In genomic region chr9:65667701-65668100, GRCm38 (mm10) we compare ENCODE assay signal across 8 mouse cellular contexts. TPM values are rescaled to one million over a fixed set of nuclear protein-coding genes. Genes with fewer than 3 reads are reported as not detected.
DNase-seq lines count a peak whose midpoint lies in the region; ATAC-seq lines count a peak whose summit lies in the region.

Oaz2 (plus strand) TSS chr9:65668001.

- no peak within 1 kb of the TSS for H3K4me2 ChIP-seq in heart, embryonic 12.5 days

- no peaks in the 10 kb centered on the region; the same call in 1 of the 2 replicates for H3K36me3 ChIP-seq in heart, embryonic 12.5 days

- no peak within 1 kb of the TSS for H3K9ac ChIP-seq in heart, embryonic 12.5 days

- H3K4me3 ChIP-seq in brown adipose tissue, adult 24 weeks (ENCODE audit: insufficient read depth, low read depth, low read length), result no peak within 1 kb of the TSS
- no peak within 1 kb of the TSS for H3K4me3 ChIP-seq in heart, embryonic 12.5 days

- H3K9me3 ChIP-seq in heart, embryonic 12.5 days (replicated peaks), result no peaks in the 10 kb centered on the region

- no peaks in the 10 kb centered on the region for H3K27me3 ChIP-seq in heart, embryonic 12.5 days (replicated peaks)

- intact Hi-C loops in left cerebral cortex, postnatal 10 days (cut with DNase I), result loop anchor here (5.0 kb wide), 1 partner anchor 185 kb away; no protein-coding TSS in a partner anchor

- DNase-seq in layer of hippocampus, adult 8-10 months (ENCODE audit: low spot score in 2 of 2), result no peak
- DNase-seq in layer of hippocampus, adult 9-11 months, result no peak
- DNase-seq in left cerebral cortex, postnatal 10 days (ENCODE audit: extremely low spot score in 1 of 2, low spot score in 2 of 2), result no peak
- no peak for DNase-seq in cerebellum, adult 11 months
- DNase-seq in ovary, adult 18-20 months (ENCODE audit: low spot score), result no peak

- H3K27ac ChIP-seq in brown adipose tissue, adult 24 weeks (replicated peaks; ENCODE audit: low read depth, low read length), result no peak within 1 kb of the TSS
- no peak within 1 kb of the TSS for H3K27ac ChIP-seq in heart, embryonic 12.5 days (ENCODE audit: poor library complexity, severe bottlenecking)

- ATAC-seq in heart, embryonic 12.5 days (ENCODE audit: insufficient number of reproducible peaks, low FRiP score), result no peak
- no peak for ATAC-seq in monocyte, adult 5-6 weeks (replicated peaks; ENCODE audit: insufficient number of reproducible peaks, low FRiP score, low TSS enrichment, poor library complexity, severe bottlenecking)

- 90% methylated on average over 8 of the region's 8 CpGs for WGBS in heart, embryonic 12.5 days

- H3K4me1 ChIP-seq in brown adipose tissue, adult 24 weeks (ENCODE audit: control insufficient read depth, insufficient read depth, insufficient read length, low read length), result peaks cover 14% of the 10 kb centered on the region
- peaks cover 22% of the 10 kb centered on the region for H3K4me1 ChIP-seq in heart, embryonic 12.5 days (replicated peaks)

RNA-seq across cellular contexts. Expression of gene Oaz2, which starts in this region (rescaled TPM):
- 100 to 1,000 TPM; 188 to 226 (median 208) TPM for total RNA-seq in layer of hippocampus, adult 8-10 months (2022)
- 52.7 and 66.3 TPM in 2 replicates for polyA plus RNA-seq in brown adipose tissue, adult 24 weeks (2012; ENCODE audit: insufficient read depth, insufficient read length, missing spikeins)
- polyA plus RNA-seq in heart, embryonic 12.5 days (2016; fragmentation: Nextera tagmentation; extraction: Ambion mirVana), result 239 and 245 TPM in 2 replicates
- 100 to 1,000 TPM; 226 to 228 TPM for total RNA-seq in left cerebral cortex, postnatal 10 days (2021)
- total RNA-seq in monocyte, adult 5-6 weeks (2017), result 72.0 to 107 TPM (median 78.2 TPM) in 3 replicates
